Comparison of ENCODE assay signal across 8 mouse cellular contexts in genomic region chr2:155517455-155518423, GRCm38 (mm10). TPM values are rescaled to one million over a fixed set of nuclear protein-coding genes. Genes with fewer than 3 reads are reported as not detected.
DNase-seq lines count a peak whose midpoint lies in the region; ATAC-seq lines count a peak whose summit lies in the region.

Gene Acss2 (plus strand): TSS chr2:155517948.
Gene Ggt7 (minus strand): TSS chr2:155518237.

- H3K9me3 ChIP-seq in heart, embryonic 10.5 days = no peaks in the 10 kb centered on the region
- H3K9me3 ChIP-seq in kidney, embryonic 15.5 days (replicated peaks) = no peaks in the 10 kb centered on the region

- peak within 1 kb of the TSS; percentile 61 for H3K9ac ChIP-seq in kidney, embryonic 15.5 days

- 4% methylated on average over 70 of the region's 70 CpGs for WGBS in heart, embryonic 10.5 days
- 3% methylated on average over 69 of the region's 70 CpGs for WGBS in kidney, embryonic 15.5 days

- peak; percentile 99 for DNase-seq in B cell, adult 2 months
- peak; percentile 100 for DNase-seq in brain, adult 2 months (ENCODE audit: low read depth, low spot score)
- peak; percentile 100 for DNase-seq in heart, embryonic 10.5 days (ENCODE audit: low spot score)
- peak; percentile 100 for DNase-seq in liver
- peak; percentile 97 to 99 for DNase-seq in spleen, postnatal 4 days (ENCODE audit: low spot score in 2 of 2)

- H3K27me3 ChIP-seq in heart, embryonic 10.5 days (ENCODE audit: insufficient read depth, poor library complexity, severe bottlenecking) = peaks cover 32% of the 10 kb centered on the region
- H3K27me3 ChIP-seq in kidney, embryonic 15.5 days = peaks cover 21% of the 10 kb centered on the region

- H3K27ac ChIP-seq in heart, embryonic 10.5 days = peak within 1 kb of the TSS; percentile 87
- H3K27ac ChIP-seq in kidney, embryonic 15.5 days = peak within 1 kb of the TSS; percentile 79

- H3K4me3 ChIP-seq in heart, embryonic 10.5 days = peak within 1 kb of the TSS; percentile 79
- H3K4me3 ChIP-seq in kidney, embryonic 15.5 days (replicated peaks) = peak within 1 kb of the TSS; percentile 94

- peak; percentile 88 for ATAC-seq in erythroblast, adult 5-6 weeks (replicated peaks; ENCODE audit: low FRiP score, poor library complexity, severe bottlenecking)
- peak; percentile 99 for ATAC-seq in kidney, embryonic 15.5 days (replicated peaks; ENCODE audit: low FRiP score)
- peak; percentile 95 for ATAC-seq in monocyte, adult 5-6 weeks (replicated peaks; ENCODE audit: insufficient number of reproducible peaks, low FRiP score, low TSS enrichment, poor library complexity, severe bottlenecking)

- peak within 1 kb of the TSS; percentile 93 for H3K4me2 ChIP-seq in kidney, embryonic 15.5 days

- H3K4me1 ChIP-seq in heart, embryonic 10.5 days = peaks cover 22% of the 10 kb centered on the region
- H3K4me1 ChIP-seq in kidney, embryonic 15.5 days = peaks cover 22% of the 10 kb centered on the region

- H3K36me3 ChIP-seq in heart, embryonic 10.5 days = no peaks in the 10 kb centered on the region
- no peaks in the 10 kb centered on the region for H3K36me3 ChIP-seq in kidney, embryonic 15.5 days

RNA-seq across cellular contexts. Expression of gene Acss2, which starts in this region (rescaled TPM):
- 3.5 and 10.0 TPM in 2 replicates for total RNA-seq in erythroblast, adult 5-6 weeks (2015; ENCODE audit: low replicate concordance)
- total RNA-seq in erythroblast, adult 5-6 weeks (2017; ENCODE audit: low replicate concordance) = 16.4 and 20.1 TPM in 2 replicates
- 8.9 and 12.9 TPM in 2 replicates for polyA plus RNA-seq in heart, embryonic 10.5 days (2016; fragmentation: Nextera tagmentation; extraction: Ambion mirVana)
- polyA plus RNA-seq in kidney, embryonic 15.5 days (2015; fragmentation: Nextera tagmentation; extraction: Ambion mirVana) = 12.5 and 13.0 TPM in 2 replicates
- total RNA-seq in monocyte, adult 5-6 weeks (2017) = 29.5 to 53.8 TPM (median 36.7 TPM) in 3 replicates

RNA-seq across cellular contexts. Expression of gene Ggt7, which starts in this region (rescaled TPM):
- total RNA-seq in erythroblast, adult 5-6 weeks (2015; ENCODE audit: low replicate concordance) = not detected in 2 replicates
- not detected in 2 replicates for total RNA-seq in erythroblast, adult 5-6 weeks (2017; ENCODE audit: low replicate concordance)
- 3.1 and 3.9 TPM in 2 replicates for polyA plus RNA-seq in heart, embryonic 10.5 days (2016; fragmentation: Nextera tagmentation; extraction: Ambion mirVana)
- 3.2 and 4.5 TPM in 2 replicates for polyA plus RNA-seq in kidney, embryonic 15.5 days (2015; fragmentation: Nextera tagmentation; extraction: Ambion mirVana)
- total RNA-seq in monocyte, adult 5-6 weeks (2017) = 0.64 to 1.5 TPM (median 1.1 TPM) in 3 replicates

Comparison
In these comparisons a context has a peak if more than half of its experiments do, and no peak if none do; other contexts are left out.
1. Peak in every context shown above with its lines: DNase-seq, ATAC-seq, H3K4me3 ChIP-seq and H3K27ac ChIP-seq.